Mouse (Mus musculus) gonadal fat pad, adult 2 months (tissue): Measurements from ENCODE around the gene A630010A05Rik. TPM values are rescaled to one million over a fixed set of nuclear protein-coding genes. Genes with fewer than 3 reads are reported as not detected.
"Not testable (repeated sequence)": the region's sequence is repeated elsewhere in the genome, so short reads cannot be mapped to it uniquely, and the experiment has no call there.

ENCODE experiments used
- DNase-seq: peaks from one replicate; pipeline ENCODE4 v3.0.0-alpha.2; 2012; ENCODE audit warnings: low read depth
- polyA plus RNA-seq: library from polyadenylated mRNA; depleted of rRNA; stranded (reverse); fragments of >200 nt; gene quantifications from 2 replicates; pipeline ENCODE4 v1.2.3, GENCODE M21; 2012; rRNA removed

Gene A630010A05Rik
- polyA plus RNA-seq: not detected in 2 replicates

DNA sequence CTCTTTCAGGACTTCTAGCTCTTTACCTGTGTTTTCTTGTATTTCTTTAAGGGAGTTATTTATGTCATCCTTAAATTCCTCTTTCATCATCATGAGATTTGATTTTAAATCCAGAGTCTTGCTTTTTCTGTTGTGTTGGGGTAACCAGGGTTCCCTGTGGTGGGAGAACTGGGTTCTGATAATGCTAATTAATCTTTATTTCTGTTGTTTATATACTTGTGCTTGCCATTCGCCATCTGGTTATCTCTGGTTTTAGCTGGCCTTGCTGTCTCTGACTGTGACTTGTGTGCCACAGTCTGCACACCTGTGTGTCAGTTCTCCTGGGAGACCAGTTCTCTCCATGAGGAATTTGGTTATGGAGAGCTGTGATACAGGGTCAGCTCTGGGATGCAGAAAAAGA lies at the start of gene A630010A05Rik:
TSS of gene A630010A05Rik (plus strand) at position 301 of the 400 bp plus-strand sequence.
- DNase-seq: no peak

DNA sequence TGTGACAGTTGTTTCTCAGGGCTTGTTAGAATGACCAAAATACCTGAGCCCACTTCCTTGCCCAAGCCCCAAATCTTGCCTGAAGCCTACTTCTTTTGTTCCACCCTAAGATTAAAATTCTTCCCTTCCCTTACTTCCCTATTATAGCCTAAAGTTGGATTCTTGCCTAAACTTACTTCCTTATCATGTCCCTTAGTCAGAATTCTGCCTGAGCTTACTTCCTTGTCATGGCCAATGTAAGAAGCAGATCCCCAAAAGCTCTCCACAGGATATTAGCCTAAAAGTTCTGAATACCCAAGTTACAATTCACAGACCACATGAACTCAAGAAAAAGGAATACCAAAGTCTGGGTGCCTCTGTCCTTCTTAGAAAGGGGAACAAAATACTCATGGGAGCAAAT lies 26.4 kb upstream of the A630010A05Rik start:
- no peak for DNase-seq

DNA sequence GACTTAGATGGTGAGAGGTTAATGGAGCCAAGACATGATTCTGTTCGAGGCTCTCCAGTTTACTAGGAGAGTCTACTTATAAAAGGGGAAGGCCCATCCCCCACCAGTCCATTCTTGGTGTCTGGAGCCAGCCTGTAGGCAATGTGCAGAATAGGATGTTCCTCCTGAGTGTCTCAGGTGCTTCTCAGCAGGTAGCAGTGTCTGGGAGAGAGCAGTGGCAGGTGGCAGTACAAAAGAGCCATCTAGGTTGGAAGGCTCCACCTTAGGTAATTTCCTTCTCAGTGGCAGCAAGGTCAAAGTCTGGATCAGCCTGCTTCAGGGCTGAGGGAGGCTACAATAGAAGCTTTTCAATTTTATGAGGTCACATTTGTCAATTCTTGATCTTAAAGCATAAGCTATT lies 4.9 kb upstream of the A630010A05Rik start:
- not testable (repeated sequence) for DNase-seq

Other genes with a start within 250 kb of the A630010A05Rik start
- gene Fopnl, start 244.9 kb upstream of the A630010A05Rik start, polyA plus RNA-seq: 56.3 and 73.7 TPM in 2 replicates
- 44.4 and 48.5 TPM in 2 replicates for gene Abcc1, start 200.8 kb upstream of the A630010A05Rik start, polyA plus RNA-seq